Mouse (Mus musculus): ENCODE measurements around the gene Gm5105.

DNA sequence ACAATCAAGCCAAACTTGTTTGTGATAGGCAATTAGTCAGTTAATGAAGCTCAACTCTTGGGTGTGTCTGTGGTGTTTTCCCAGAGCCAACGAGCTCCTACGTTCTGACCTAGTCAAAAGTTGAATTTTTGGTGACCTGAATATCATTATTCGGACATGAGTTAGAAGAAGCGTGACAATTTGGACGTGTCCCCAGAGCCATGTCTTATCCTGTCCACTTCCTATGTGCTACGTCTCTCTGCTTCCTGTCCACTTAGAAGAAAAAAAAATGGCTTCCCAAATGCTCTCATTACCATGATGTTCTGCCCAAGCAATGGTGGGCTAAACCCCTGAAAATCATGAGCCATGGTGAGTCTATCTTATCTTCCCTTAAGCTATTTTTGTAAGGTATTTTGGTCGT lies 63.9 kb downstream of the Gm5105 start:
- TF ChIP-seq CTCF (IDR thresholded peaks at IDR 0.05; ENCODE audit: low read depth, low read length) (no peak), POLR2A (IDR thresholded peaks at IDR 0.05; ENCODE audit: extremely low read depth, insufficient read depth, low read length) (no peak)
